Mouse (Mus musculus) brown adipose tissue, adult 24 weeks (tissue): ENCODE data around the gene Ccdc66. TPM values are rescaled to one million over a fixed set of nuclear protein-coding genes. Genes with fewer than 3 reads are reported as not detected.

Source experiments
- H3K27ac ChIP-seq: fragments of 200-500 bp; replicated peaks from 2 replicates; pipeline ENCODE4 v1.5.1; 2012; ENCODE audit warnings: low read depth, mild to moderate bottlenecking, low read length
- H3K4me1 ChIP-seq: fragments of 200-500 bp; 2 replicates; pipeline ENCODE4 v1.6.1; 2012; ENCODE audit warnings: low read length, mixed read lengths; ENCODE audit not compliant: control insufficient read depth, insufficient read depth, insufficient read length
- H3K4me3 ChIP-seq: fragments of 200-500 bp; 2 replicates; pipeline ENCODE4 v1.5.1; 2012; ENCODE audit warnings: low read depth, mild to moderate bottlenecking, low read length, moderate library complexity; ENCODE audit not compliant: insufficient read depth
- polyA plus RNA-seq: library from polyadenylated mRNA; stranded (reverse); fragments of >200 nt; gene quantifications from 2 replicates; pipeline ENCODE4 v1.2.4, GENCODE M21; 2012; ENCODE audit not compliant: missing spikeins, insufficient read depth, insufficient read length

Ccdc66 gene
- polyA plus RNA-seq: 7.9 and 8.8 TPM in 2 replicates

GRCm38 (mm10) chr14:27507894-27508643, at the start of gene Ccdc66:
Gene Ccdc66, minus strand, starts transcription at chr14:27508460.
- Histone ChIP-seq H3K4me1 (no peaks in the 10 kb centered on the region), H3K27ac (0 out of 2 replicates have a peak within 1 kb of the TSS, but pooled peaks have one; percentile 33), H3K4me3 (peak within 1 kb of the TSS; percentile 78)

- Histone ChIP-seq H3K4me1 (no peaks in the 10 kb centered on the region), H3K27ac (no peak overlapping the region), H3K4me3 (no peak overlapping the region)
Measured at GRCm38 (mm10) chr14:27543838-27544426, 35.7 kb upstream of the Ccdc66 start.

GRCm38 (mm10) chr14:27536441-27536840, 28.2 kb upstream of the Ccdc66 start:
- no peak overlapping the region for H3K4me3 ChIP-seq
- H3K4me1 ChIP-seq: no peaks in the 10 kb centered on the region
- H3K27ac ChIP-seq: no peak overlapping the region

- Histone ChIP-seq H3K27ac (no peak overlapping the region), H3K4me1 (no peaks in the 10 kb centered on the region), H3K4me3 (no peak overlapping the region)
Measured at GRCm38 (mm10) chr14:27524541-27524940, 16.3 kb upstream of the Ccdc66 start.

- Histone ChIP-seq H3K4me1 (no peaks in the 10 kb centered on the region), H3K4me3 (peak overlapping the region; percentile 78), H3K27ac (0 out of 2 replicates have a peak overlapping the region, but pooled peaks have one; percentile 33)
Measured at GRCm38 (mm10) chr14:27508644-27509301, 513 bp upstream of the Ccdc66 start.

DNA sequence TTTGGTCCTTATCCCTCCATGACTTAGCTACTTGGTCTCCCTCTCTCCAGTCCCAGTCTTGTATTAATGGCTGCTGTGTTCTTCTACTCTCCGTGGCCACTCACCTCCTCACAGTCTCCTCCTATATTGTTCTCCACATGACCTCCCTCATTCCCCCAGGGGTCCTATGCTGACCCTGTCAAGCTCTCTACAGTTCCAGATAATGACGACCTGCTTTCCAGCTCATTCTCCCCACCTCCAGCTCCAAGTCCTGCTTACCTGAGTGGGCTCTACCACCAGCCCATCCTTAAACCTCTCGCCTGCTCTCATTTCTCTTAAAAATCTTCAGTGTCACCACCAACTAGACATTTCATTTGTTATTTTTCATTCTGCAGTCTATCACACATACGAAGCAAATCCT, 7.2 kb downstream of the Ccdc66 start:
- Histone ChIP-seq H3K4me3 (no peak overlapping the region), H3K4me1 (no peaks in the 10 kb centered on the region), H3K27ac (no peak overlapping the region)

- Histone ChIP-seq H3K27ac (no peak overlapping the region), H3K4me3 (no peak overlapping the region), H3K4me1 (no peaks in the 10 kb centered on the region)
Measured at GRCm38 (mm10) chr14:27493516-27493915, 14.7 kb downstream of the Ccdc66 start.

DNA sequence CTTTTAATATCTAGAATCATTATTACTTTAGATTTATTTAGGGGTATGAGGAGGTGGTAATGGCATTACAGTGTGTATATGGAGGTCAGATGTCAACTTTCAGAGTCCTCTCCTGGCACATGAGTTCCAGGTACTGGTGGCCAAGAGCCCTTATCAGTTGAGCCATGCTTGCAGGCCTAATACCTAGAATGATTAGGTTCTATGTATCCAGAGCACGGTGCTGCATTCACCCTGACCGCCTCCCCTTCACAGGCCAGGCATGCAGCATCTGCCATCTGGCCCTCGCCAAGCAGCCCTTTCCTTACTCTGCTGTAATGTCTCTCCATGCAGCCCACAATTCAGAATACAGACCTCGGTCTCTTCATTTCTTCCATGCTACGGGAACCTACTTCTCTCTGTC, 16.9 kb downstream of the Ccdc66 start:
- Histone ChIP-seq H3K4me1 (no peaks in the 10 kb centered on the region), H3K27ac (no peak overlapping the region), H3K4me3 (no peak overlapping the region)

DNA sequence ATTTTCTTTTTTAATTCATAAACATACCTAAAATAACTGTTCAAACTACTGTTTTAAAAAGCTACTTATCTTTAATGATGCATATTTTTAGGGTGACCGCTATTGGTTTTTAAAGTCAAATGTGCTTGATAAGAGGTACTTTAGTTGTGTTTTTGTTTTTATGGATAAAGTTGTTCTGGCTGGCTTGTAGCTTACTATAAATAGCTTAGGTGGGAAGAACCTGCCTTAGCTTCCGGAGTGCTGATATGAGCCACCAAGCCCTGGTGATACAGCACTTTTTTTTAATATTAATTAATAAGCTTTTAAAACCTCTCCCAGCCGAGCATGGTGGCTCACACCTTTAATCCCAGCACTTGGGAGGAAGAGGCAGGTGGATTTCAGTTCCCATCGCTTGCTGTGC, 61.3 kb downstream of the Ccdc66 start:
- Histone ChIP-seq H3K27ac (no peak overlapping the region), H3K4me3 (no peak overlapping the region), H3K4me1 (no peaks in the 10 kb centered on the region)

DNA sequence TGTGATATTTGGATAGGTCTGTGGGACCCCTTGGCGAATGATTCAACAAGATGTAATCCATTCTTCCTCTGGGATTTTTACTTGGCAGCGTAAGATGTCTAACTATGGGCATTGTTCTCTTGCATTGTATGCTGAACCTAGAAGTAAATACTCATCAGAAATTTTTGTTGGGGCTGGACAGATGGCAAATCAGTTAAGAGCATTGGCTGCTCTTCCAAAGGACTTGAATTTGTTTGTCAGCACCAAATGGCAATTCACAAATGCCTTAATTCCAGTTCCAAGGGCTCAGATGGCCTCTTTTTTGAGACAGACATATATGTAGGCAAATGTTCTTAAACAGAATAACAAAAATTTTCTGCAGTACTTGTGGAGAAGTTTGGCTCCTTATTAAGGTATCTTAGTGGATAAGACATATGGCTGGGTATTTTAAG, 63.4 kb downstream of the Ccdc66 start:
- H3K4me3 ChIP-seq: no peak overlapping the region
- peak overlapping the region; percentile 56 for H3K27ac ChIP-seq
- no peaks in the 10 kb centered on the region for H3K4me1 ChIP-seq

DNA sequence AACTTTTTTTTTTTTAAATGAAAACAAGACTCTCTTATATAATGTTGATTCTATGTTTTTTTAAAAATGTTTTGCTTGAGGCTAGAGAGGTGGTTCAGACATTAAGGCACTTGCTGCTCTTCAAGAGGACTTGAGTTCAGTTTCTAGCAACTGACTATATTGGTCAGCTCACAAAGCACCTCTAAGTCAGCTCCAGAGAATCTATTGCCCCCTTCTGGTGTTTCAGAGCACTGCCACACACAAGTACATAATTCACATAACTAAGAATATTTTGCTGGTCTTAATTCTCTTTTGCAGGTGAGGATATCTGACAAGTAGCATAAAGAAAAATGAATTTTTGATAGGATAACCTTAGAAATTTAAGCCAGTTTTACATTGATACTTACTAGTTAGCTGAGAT, 67.3 kb downstream of the Ccdc66 start:
- Histone ChIP-seq H3K27ac (no peak overlapping the region), H3K4me1 (no peaks in the 10 kb centered on the region)

GRCm38 (mm10) chr14:27436826-27437225, 71.4 kb downstream of the Ccdc66 start:
- Histone ChIP-seq H3K4me1 (no peaks in the 10 kb centered on the region), H3K27ac (no peak overlapping the region), H3K4me3 (no peak overlapping the region)

More for the DNA sequence above, 67.3 kb downstream of the Ccdc66 start:
- H3K4me3 ChIP-seq: no peak overlapping the region

GRCm38 (mm10) chr14:27436116-27436515, 72.1 kb downstream of the Ccdc66 start:
- H3K27ac ChIP-seq: no peak overlapping the region

GRCm38 (mm10) chr14:27432064-27432463, 76.2 kb downstream of the Ccdc66 start:
- no peak overlapping the region for H3K4me3 ChIP-seq
- no peaks in the 10 kb centered on the region for H3K4me1 ChIP-seq
- no peak overlapping the region for H3K27ac ChIP-seq

More at GRCm38 (mm10) chr14:27436116-27436515, 72.1 kb downstream of the Ccdc66 start:
- no peak overlapping the region for H3K4me3 ChIP-seq
- H3K4me1 ChIP-seq: no peaks in the 10 kb centered on the region
